Mouse (Mus musculus) thymus, postnatal 10 days (tissue): ENCODE measurements at regions not wholly inside any gene's neighbourhood (a gene's known extent, or its start where the extent isn't known, plus 50 kb on each side); places are given as distances from the start of the nearest gene placed in this dataset.
A peak's percentile ranks its signal among the peaks of the same experiment; 100 is the strongest.

Source experiments
- DNase-seq, 2 experiments: peaks; one replicate each; pipeline ENCODE4 v3.0.0; 2021; ENCODE audit warnings: low spot score in 2 of 2

DNA sequence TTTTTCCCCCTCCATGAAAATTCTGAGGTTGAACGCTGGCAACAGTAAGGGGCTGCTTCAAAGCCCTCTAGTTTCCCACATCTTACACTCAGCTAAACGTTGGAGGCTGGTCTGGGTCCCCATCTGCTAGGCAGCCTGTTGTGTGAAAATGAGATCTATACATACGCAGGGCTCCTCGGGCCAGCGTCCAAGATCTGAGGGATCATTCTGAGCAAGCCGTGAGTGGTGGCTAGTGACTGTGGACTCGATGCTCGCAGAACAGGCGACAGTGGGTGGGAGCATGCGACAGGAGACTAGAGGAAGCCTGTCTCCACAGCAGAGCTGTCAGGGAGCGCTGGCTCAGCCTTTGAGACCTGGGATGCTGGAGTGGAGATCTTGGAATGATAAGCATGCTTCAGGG lies 237.3 kb downstream of the Rplp1 start:
- no peak for DNase-seq

DNA sequence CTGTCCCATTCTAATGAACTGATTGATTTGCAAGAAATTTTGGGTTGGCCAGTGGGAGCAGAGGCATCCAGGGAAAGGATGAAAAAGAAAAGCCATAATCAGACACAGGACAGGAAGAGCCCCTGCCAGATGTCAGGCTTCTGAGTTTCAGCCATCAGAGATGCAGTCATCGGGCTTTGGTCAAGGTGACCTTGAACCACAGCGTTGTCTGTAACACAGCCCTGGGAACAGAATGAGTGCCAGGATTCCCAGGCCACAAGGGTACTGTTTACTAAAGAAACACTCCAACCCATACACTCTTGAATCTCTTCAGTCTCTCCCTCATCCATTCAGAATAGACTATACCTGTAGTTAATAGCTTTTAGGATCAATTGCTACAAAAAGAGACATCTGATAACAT lies 239.0 kb downstream of the Rplp1 start:
- DNase-seq = no peak

DNA sequence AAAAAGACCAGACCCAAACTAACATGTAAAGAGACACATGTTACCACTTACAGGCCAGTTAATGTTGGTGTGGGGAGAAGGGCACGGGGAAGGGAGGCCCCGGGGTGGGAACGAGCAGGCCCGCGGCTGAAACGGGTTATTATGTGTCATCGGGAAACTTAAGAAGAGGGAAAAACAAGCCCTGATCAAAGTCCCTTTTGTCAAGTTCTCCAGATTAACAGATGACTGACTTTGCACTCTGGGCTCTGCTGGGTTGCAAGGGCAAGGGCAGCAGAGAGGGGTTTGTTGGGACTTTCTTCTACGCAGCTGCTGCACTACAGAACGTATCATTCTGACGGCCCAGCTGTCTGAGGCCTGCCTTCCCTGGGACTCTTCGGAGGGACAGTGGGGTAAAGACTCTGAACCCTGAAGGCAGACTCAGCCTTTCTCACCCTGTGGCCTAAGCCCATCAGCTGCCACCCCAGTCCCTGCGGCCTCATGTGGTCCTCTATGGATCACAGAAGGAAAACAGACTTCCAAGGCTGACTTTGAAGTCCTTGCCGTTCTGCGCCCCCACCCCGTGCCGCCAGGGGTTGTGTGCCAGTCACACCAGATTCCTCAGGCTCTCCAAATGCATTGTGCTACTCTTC lies 240.7 kb downstream of the Rplp1 start:
- no peak for DNase-seq

DNA sequence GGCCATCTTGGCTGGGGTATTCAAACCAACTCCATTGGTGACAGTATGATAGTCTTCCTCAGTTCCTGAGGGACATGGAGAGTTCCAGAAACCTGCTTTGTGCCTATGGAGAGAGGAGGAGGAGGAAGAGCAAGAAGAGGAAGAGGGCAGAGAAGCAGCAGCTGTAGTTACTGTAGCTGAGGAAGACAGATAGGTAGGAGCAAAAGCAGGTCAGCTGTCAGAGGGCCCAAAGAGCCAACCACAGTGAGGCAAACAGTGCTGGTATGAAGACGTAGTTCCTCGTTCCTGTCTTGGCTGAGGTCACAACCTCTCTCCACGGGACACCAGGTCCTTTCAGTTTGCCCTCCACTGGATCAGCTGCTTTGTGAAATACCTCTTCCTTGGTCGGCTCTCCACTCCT lies 243.4 kb downstream of the Rplp1 start:
- no peak for DNase-seq

- peak; percentile 75 to 80 for DNase-seq
Observed at GRCm38 (mm10) chr9:61669729-61670520, 244.4 kb downstream of the Rplp1 start.

DNA sequence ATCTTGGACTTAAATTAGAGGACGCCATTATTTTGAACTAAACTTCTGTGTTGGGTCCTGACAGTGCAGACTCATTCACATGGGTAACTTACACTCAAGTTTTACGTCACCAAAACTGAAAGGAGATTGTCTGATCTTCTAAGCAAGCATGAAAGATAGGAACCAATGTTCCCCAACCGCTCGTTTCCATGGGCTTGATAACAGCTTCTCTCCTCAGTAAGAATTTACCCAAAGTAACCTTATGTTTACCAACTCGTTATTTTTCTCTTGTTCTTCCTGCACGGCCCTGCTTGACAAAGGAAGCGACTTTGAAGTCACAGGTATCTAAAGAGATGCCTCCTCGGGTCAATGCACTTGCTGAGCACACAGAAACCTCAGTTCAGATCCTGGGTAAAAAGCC lies 245.6 kb downstream of the Rplp1 start:
- DNase-seq = no peak

DNA sequence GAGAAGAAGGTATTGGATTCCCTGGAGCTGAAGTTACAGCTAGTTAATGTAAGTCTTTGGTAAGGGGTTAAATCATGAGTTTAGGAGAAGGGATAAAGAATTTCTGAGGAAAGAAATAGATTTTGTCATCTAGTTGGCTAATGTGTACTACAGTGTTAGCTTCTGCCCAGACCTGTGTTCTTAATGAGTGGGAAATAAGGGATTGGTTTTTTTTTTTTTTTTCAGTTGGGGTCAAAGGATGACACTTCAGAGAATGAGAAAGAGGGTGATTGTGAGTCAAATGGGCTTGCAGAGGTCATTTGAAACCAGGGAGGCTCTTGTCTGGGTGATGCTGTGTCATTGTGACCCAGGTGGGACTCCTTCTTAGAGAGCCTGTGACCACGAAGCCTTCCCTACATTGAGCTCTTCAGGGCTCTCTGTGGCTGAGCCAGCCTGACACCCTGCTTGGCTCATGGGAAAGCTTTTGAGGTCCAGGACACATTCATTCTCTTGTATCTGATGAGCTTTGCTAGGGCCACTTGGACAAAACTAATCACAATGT lies 246.1 kb downstream of the Rplp1 start:
- no peak for DNase-seq

DNA sequence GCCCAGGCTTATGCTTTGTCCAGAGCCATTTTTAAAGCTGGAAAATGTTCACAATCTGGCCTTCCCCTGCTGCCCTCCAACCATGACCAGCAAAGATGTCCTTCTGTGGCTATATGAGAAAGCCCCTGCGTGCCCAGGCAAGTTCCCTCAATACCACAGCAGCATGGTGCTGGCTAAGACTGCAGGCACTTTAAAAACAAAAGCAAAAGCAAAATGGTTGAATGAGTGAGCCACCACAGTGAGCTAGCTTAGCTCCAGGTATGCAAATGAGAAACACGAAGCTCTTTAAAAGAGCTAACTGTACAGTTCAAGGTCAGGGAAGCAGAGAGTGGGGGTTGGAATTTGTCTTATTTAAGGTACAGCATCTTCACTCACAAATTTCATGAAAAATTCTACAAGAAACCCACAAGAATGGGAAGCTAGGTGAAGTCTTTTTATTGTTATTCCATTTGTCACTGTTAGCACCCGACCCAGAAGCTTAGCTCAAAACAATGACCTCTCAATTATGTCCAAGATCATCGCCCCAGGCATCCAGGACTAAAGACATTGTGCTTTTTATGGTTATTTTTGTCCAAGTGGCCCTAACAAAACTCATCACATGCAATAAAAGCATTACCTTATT lies 246.8 kb downstream of the Rplp1 start:
- DNase-seq = no peak

- DNase-seq = no peak
Observed at GRCm38 (mm10) chr9:61666761-61667332, 247.5 kb downstream of the Rplp1 start.

- peak in 1 of 2 experiments; percentile 29 for DNase-seq
Observed at GRCm38 (mm10) chr9:61666118-61666517, 248.2 kb downstream of the Rplp1 start.

DNA sequence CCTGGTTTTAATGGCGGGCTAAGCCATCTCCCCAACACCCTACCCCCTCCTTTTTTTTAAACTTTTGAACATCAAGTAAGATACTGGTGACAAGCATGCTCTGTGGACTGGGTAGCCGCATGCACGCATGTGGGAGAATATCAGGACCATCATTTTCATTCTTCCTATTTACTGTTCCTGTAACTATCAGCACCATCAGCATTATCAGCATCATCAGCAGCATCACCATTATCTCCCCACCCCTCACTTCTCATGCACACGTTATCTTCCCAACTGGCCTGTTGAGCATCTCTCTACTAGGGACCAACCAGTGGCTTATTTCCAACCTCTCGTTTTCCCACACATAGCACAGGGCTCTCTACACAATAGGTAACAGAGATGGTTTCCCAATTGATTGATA lies 249.1 kb downstream of the Rplp1 start:
- DNase-seq = no peak

GRCm38 (mm10) chr9:61664000-61664622 lies 250.2 kb downstream of the Rplp1 start:
- no peak for DNase-seq

GRCm38 (mm10) chr9:61662055-61663028 lies 252.0 kb downstream of the Rplp1 start:
- no peak for DNase-seq

GRCm38 (mm10) chr9:61660191-61660590 lies 254.2 kb downstream of the Rplp1 start:
- no peak for DNase-seq

- DNase-seq = no peak
Observed at GRCm38 (mm10) chr9:61657996-61658395, 256.3 kb downstream of the Rplp1 start.

DNA sequence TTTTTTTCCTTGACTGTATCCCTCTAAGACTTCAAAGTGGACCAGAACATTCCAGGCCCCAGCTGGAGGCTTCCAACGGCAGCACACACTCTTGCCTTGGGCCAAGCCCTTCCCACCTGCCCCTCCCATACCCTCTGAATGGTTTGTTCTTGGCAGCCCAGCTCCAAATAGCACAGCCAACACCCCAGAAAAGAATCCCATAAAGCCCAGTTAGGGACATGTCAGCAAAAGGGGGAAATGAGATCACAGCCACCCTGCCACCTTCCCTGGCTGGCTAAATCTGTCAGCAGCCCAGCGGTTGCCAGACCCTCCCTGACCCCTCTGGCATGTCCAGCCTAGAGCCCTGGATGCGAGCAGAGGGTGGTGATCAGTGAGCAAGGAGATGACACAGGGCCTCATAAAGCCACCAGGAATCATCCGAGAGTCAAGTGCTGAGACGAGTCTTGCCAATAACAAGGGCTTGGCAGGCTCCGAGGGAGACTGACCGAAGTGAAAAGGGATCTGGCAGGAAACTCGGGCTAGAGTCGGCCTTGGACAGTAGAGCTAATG lies 258.8 kb downstream of the Rplp1 start:
- no peak for DNase-seq

DNA sequence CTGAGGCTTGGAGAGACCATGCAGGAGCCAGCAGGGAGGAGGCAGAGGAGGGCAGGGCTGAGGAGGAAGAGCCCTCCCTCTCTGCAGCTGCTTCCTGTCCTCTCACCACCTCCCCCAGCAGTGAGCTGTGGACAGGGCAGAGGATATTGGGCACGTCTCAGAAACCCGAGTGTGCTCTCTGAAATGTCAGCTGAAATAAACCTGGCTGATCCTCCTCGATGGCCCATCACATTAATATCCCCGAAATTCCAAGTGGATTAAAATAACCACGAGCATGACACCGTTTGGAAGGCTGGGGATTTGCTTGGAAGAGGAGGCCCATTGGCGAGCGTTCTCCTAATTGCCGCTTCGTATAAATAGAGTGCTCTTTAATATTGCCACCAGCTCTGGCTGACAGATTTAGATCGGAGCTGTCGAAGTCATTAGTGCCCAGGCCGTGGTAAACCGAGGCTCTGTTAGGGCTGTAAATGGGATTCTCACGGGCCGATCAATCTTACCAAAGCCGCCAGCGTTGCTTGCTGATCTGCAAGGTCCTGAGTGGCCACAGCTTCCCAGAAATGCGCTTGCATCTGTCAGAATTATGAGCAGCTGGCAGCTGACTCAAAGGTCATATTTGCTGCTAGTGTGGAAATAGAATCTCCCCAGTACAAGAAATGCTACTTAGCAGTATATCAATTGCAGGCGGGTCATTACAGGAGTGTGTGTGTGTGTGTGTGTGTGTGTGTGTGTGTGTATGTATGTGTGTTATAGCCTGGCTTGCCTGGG lies 268.5 kb downstream of the Rplp1 start:
- no peak for DNase-seq

DNA sequence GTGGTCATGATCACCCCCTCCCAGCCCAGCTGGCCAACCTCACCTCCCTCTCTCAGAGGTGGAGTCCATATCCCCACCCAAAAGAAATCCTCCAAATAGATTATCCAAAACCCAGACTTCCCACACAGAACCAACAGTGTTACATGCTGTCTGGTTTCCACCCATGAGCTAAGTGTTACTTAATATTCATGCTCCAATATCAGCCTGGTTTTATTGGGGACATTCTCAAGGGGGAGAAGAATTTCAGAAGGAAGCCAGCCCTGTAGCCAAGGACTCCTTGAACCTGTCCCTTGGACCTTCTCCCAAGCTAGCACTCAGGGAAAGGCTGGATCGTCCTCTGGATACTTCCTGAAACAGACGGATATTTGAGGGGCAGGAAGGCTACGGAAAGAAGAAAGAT lies 268.6 kb downstream of the Tle3 start:
- no peak for DNase-seq

DNA sequence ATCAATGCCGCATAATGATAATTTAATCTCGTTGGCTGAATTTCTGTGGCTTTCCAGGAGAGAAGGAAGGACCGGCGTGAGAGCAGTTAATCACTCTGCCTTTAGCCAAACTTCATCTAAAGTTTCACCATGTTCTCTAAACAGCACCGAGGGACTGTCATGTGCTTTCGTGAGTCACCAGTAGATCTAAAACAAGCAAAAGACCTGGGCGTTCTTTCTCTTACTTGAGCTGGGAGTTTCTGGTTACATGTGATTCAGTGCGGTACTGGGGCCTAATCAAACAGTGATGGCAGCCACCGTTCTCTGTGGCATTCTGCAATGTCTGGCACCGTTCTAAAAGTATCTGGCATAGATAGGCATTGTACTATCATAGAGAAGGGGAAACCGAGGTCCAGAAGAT lies 266.7 kb downstream of the Tle3 start:
- no peak for DNase-seq

DNA sequence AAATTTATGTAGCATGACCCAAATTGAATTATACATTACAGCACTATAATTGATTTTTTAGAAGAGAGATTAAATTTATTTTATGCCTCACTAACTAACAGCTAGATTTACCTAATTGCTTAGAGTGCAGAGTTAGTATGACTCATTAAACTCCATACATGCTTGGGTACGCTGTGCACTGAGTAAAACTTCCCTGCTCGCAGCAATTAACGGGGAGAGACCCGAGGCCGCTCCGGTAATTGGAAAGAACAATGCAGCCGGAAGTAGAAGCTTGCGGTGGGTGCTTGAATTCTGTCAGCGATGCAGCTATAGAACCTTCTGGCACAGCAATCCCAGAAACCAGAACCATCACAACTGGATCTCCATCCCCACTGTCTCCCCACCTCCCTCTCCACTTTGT lies 261.8 kb downstream of the Tle3 start:
- no peak for DNase-seq
